Mouse (Mus musculus) CH12.LX (cell line): ENCODE data around the gene Stx8. TPM values are rescaled to one million over a fixed set of nuclear protein-coding genes. Genes with fewer than 3 reads are reported as not detected.

Experiments
- DNase-seq: peaks from one replicate; pipeline ENCODE4 v3.0.0-alpha.2; 2013; ENCODE audit errors: extremely low read depth
- H3K27ac ChIP-seq: 2 replicates; pipeline ENCODE4 v1.5.1; 2012; ENCODE audit warnings: low read depth, mild to moderate bottlenecking, control low read depth, moderate library complexity; ENCODE audit not compliant: insufficient read depth
- H3K27me3 ChIP-seq: replicated peaks from 2 replicates; pipeline ENCODE3; 2012; ENCODE audit warnings: inconsistent platforms
- H3K36me3 ChIP-seq, 2 experiments: replicated peaks in 1 of 2; 2 replicates each; pipeline versions ENCODE3 to v1.6.1; 2012; ENCODE audit warnings: inconsistent platforms in 1 of 2, low read length in 1 of 2, mild to moderate bottlenecking in 1 of 2, mixed read lengths in 1 of 2, moderate library complexity in 1 of 2; ENCODE audit not compliant: control insufficient read depth in 1 of 2, insufficient read depth in 1 of 2
- H3K4me1 ChIP-seq, 2 experiments: 2 replicates each; pipeline ENCODE4 v1.6.1; 2012; ENCODE audit warnings: inconsistent platforms in 1 of 2, moderate library complexity in 1 of 2; ENCODE audit not compliant: insufficient read depth in 2 of 2, control insufficient read depth in 1 of 2
- H3K4me2 ChIP-seq: 2 replicates; pipeline ENCODE4 v1.6.1; 2012; ENCODE audit warnings: low read depth, mild to moderate bottlenecking, control low read depth; ENCODE audit not compliant: poor library complexity, insufficient read depth, severe bottlenecking
- H3K4me3 ChIP-seq, 3 experiments: fragments of 150-350 bp in 1 of 3; sonication (generic) in 1 of 3; replicated peaks in 1 of 3; 2 replicates each; pipeline versions ENCODE3 to v1.5.1; 2011 to 2012; ENCODE audit warnings: low read depth in 2 of 3, low read length in 2 of 3, mild to moderate bottlenecking in 2 of 3, moderate library complexity in 2 of 3, control low read depth in 1 of 3, improper control_type of control experiment in 1 of 3, inconsistent platforms in 1 of 3, mixed read lengths in 1 of 3; ENCODE audit not compliant: poor library complexity in 1 of 3
- H3K79me2 ChIP-seq: replicated peaks from 2 replicates; pipeline ENCODE4 v1.6.1; 2012; ENCODE audit warnings: mild to moderate bottlenecking, moderate library complexity; ENCODE audit not compliant: control insufficient read depth, poor library complexity, insufficient read depth, severe bottlenecking; ENCODE audit errors: extremely low read depth
- H3K9ac ChIP-seq: 2 replicates; pipeline ENCODE4 v1.6.1; 2012; ENCODE audit warnings: low read depth, mild to moderate bottlenecking, control low read depth, moderate library complexity; ENCODE audit not compliant: insufficient read depth
- H3K9me3 ChIP-seq: replicated peaks from 2 replicates; pipeline ENCODE3; 2012; ENCODE audit warnings: low read length, inconsistent platforms, mixed read lengths
- BHLHE40 ChIP-seq: IDR thresholded peaks from 2 replicates; pipeline ENCODE4 v1.6.1; 2011; ENCODE audit warnings: mild to moderate bottlenecking, low read depth, low read length, improper control_type of control experiment
- CHD1 ChIP-seq: IDR thresholded peaks from 2 replicates; pipeline ENCODE4 v1.6.1; 2012; ENCODE audit warnings: low read depth, low read length, improper control_type of control experiment, inconsistent platforms
- CHD2 ChIP-seq: IDR thresholded peaks from 2 replicates; pipeline ENCODE4 v1.6.1; 2011; ENCODE audit warnings: low read length, improper control_type of control experiment
- CTCF ChIP-seq, 2 experiments: IDR thresholded peaks in 1 of 2; conservative IDR thresholded peaks in 1 of 2; 2 replicates each; pipeline ENCODE4 v1.5.1; 2011 to 2012; ENCODE audit warnings: low read depth in 2 of 2, low read length in 2 of 2, improper control_type of control experiment in 1 of 2, inconsistent platforms in 1 of 2, mild to moderate bottlenecking in 1 of 2, moderate library complexity in 1 of 2
- EP300 ChIP-seq: IDR thresholded peaks from 2 replicates; pipeline ENCODE4 v1.6.1; 2011; ENCODE audit warnings: low read length, improper control_type of control experiment
- ETS1 ChIP-seq: conservative IDR thresholded peaks from 2 replicates; pipeline ENCODE4 v1.6.1; 2012; ENCODE audit warnings: low read depth, mild to moderate bottlenecking, inconsistent platforms, low read length, improper control_type of control experiment, moderate library complexity
- KAT2A ChIP-seq: IDR thresholded peaks from 2 replicates; pipeline ENCODE4 v1.6.1; 2012; ENCODE audit warnings: low read length, improper control_type of control experiment, inconsistent platforms; ENCODE audit not compliant: insufficient replicate concordance
- MAZ ChIP-seq: IDR thresholded peaks from 2 replicates; pipeline ENCODE4 v1.6.1; 2012; ENCODE audit warnings: low read depth, mild to moderate bottlenecking, inconsistent platforms, low read length, improper control_type of control experiment, moderate library complexity
- MEF2A ChIP-seq: IDR thresholded peaks from 2 replicates; pipeline ENCODE4 v1.6.1; 2014; ENCODE audit warnings: low read depth, mild to moderate bottlenecking, inconsistent platforms, low read length, improper control_type of control experiment, borderline replicate concordance
- MXI1 ChIP-seq: IDR thresholded peaks from 2 replicates; pipeline ENCODE4 v1.6.1; 2011; ENCODE audit warnings: mild to moderate bottlenecking, low read depth, low read length, improper control_type of control experiment
- NELFE ChIP-seq: IDR thresholded peaks from 2 replicates; pipeline ENCODE4 v1.6.1; 2011; ENCODE audit warnings: low read depth, low read length, improper control_type of control experiment
- POLR2A ChIP-seq: IDR thresholded peaks from 2 replicates; pipeline ENCODE4 v1.6.1; 2011; ENCODE audit warnings: low read depth, mild to moderate bottlenecking, improper control_type of control experiment, low read length
- POLR2AphosphoS2 ChIP-seq: IDR thresholded peaks from 2 replicates; pipeline ENCODE4 v1.6.1; 2011; ENCODE audit warnings: low read depth, low read length, improper control_type of control experiment
- RCOR1 ChIP-seq: conservative IDR thresholded peaks from 2 replicates; pipeline ENCODE4 v1.6.1; 2012; ENCODE audit warnings: low read depth, mild to moderate bottlenecking, inconsistent platforms, low read length, improper control_type of control experiment
- SMC3 ChIP-seq: IDR thresholded peaks from 2 replicates; pipeline ENCODE4 v1.6.1; 2011; ENCODE audit warnings: low read depth, low read length, improper control_type of control experiment
- ZNF384 ChIP-seq: IDR thresholded peaks from 2 replicates; pipeline ENCODE4 v1.6.1; 2012; ENCODE audit warnings: low read depth, low read length, improper control_type of control experiment, inconsistent platforms
- dilution Hi-C: fragments of 300-500 bp; cut with MboI; formaldehyde crosslinking; loops from 2 replicates; pipeline ENCODE4 v1.14.3; 2020; ENCODE audit warnings: low sequenced_read_pairs; ENCODE audit not compliant: extremely low pct_unique_long_range_greater_than_20kb, extremely low pct_ligation_motif_present
- in situ Hi-C: fragments of 300-500 bp; cut with MboI; formaldehyde crosslinking; loops from 3 replicates; pipeline ENCODE4 v1.14.3; 2019; ENCODE audit warnings: low sequenced_read_pairs, low pct_ligation_motif_present, low pct_unique_long_range_greater_than_20kb, mixed read lengths
- polyA plus RNA-seq: library from polyadenylated mRNA; unstranded; fragments of >175 nt; gene quantifications from 2 replicates; pipeline ENCODE4 v1.2.1, GENCODE M21; 2012; ENCODE audit warnings: low read depth; ENCODE audit not compliant: insufficient read length
- total RNA-seq, 2 experiments: library from RNA; depleted of rRNA; stranded (reverse); fragments of 300-350 nt in 1 of 2; fragments of >200 nt in 1 of 2; gene quantifications; 2 replicates each; pipeline ENCODE4 v1.2.3; 2012 to 2014

Stx8 gene
- total and polyA plus RNA-seq, 3 experiments, result 31.8 to 57.9 (median 35.2) TPM

DNA sequence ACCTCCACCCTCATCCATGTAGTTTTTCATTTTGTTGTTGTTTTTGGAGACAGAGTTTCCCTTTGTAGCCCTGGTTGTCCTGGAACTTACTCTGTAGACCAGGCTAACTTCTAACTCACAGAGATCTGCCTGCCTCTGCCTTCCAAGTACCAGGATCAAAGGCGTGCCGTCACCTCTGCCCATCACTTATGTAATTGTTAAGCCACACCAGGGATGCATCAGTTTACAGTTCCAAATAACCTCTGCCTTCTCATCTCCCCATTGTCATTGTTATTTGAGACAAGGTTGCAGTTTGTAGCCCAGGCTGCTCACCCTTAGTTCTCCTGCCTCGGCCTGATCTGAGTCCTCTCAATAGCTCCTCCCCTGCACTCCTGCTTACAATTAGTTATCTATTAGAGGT is 33.8 kb upstream of the Stx8 start:
- no peak for TF ChIP-seq ETS1
- no peak for TF ChIP-seq POLR2A
- TF ChIP-seq NELFE, result no peak
- TF ChIP-seq RCOR1, result no peak
- TF ChIP-seq MXI1, result no peak
- TF ChIP-seq CTCF (conservative IDR thresholded peaks at IDR 0.05 in 1 of 2, IDR thresholded peaks at IDR 0.05 in 1 of 2; ENCODE audit: low read depth in 2 of 2, low read length in 2 of 2), result no peak
- no peak for TF ChIP-seq MEF2A
- TF ChIP-seq EP300, result no peak
- TF ChIP-seq CHD1, result no peak
- TF ChIP-seq MAZ, result no peak
- no peak for TF ChIP-seq KAT2A
- TF ChIP-seq BHLHE40, result no peak
- no peak overlapping the region for H3K27ac ChIP-seq
- H3K36me3 ChIP-seq, result no peaks in the 10 kb centered on the region
- in situ Hi-C loops, result no loop called here
- no peaks in the 10 kb centered on the region for H3K9me3 ChIP-seq
- H3K27me3 ChIP-seq, result peaks cover 72% of the 10 kb centered on the region
- H3K79me2 ChIP-seq, result no peaks in the 10 kb centered on the region
- no peak overlapping the region for H3K4me3 ChIP-seq
- H3K4me2 ChIP-seq, result no peak overlapping the region
- DNase-seq, result no peak
- no peaks in the 10 kb centered on the region for H3K4me1 ChIP-seq
- dilution Hi-C loops, result no loop called here
- H3K9ac ChIP-seq, result no peak overlapping the region

DNA sequence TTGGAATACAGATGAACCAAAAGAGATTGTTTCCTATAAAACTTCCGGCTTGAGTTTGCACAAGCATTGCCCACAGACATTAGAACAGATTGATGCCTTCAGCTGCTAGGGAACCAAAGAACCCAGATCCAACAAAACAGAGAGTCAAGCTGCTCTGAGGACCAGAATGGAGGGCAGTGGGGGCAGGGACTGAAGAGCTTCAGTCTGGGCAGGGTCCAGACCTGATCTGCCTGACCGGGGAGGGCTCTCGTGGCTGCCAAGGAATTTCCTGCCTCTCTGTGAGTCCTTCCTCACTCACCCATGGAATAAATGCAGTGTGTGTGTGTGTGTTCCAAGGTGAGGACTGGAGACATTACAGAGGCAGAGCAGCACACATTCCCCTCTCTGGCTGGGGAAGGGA is 17.8 kb upstream of the Stx8 start:
- H3K79me2 ChIP-seq, result no peaks in the 10 kb centered on the region
- no peak for TF ChIP-seq POLR2AphosphoS2
- no peak for TF ChIP-seq POLR2A
- no peak for TF ChIP-seq SMC3
- no peak for TF ChIP-seq KAT2A
- no peak for TF ChIP-seq MAZ
- TF ChIP-seq RCOR1, result no peak
- no peak for TF ChIP-seq CHD2
- TF ChIP-seq ZNF384, result no peak
- dilution Hi-C loops, result no loop called here

More for the DNA sequence above, 17.8 kb upstream of the Stx8 start:
- Histone ChIP-seq H3K9me3 (peaks cover 3% of the 10 kb centered on the region), H3K36me3 (no peaks in the 10 kb centered on the region), H3K9ac (no peak overlapping the region), H3K4me3 (no peak overlapping the region), H3K27me3 (peaks cover 9% of the 10 kb centered on the region), H3K4me1 (no peaks in the 10 kb centered on the region), H3K27ac (no peak overlapping the region), H3K4me2 (no peak overlapping the region)
- in situ Hi-C loops, result no loop called here
- DNase-seq, result no peak
